Mouse (Mus musculus): ENCODE measurements at regions not wholly inside any gene's neighbourhood (a gene's known extent, or its start where the extent isn't known, plus 50 kb on each side); places are given as distances from the start of the nearest gene placed in this dataset.

DNA sequence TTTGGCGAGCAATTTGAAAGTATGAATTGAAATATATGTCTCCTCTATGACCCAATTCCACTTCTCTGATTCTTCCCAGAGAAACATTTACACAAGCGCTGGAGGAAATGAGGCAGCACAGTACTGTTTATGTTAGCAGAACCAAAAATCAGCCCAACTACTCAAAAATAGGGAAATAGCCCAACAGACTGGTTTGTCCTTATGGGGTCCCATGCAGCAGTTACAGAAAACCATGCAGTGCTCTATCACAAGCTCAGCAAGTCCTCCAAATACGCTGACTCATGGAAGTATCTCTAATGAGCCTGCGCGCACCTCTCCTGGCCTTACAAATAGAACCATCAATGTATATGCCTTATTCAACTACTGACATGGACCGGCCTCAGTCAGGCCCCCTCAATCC is 55.4 kb upstream of the Enpp6 start:
- TF ChIP-seq CTCF (IDR thresholded peaks at IDR 0.05; ENCODE audit: borderline replicate concordance, extremely low read depth, insufficient read depth, insufficient read length) (no peak), POLR2A (IDR thresholded peaks at IDR 0.05; ENCODE audit: borderline replicate concordance, extremely low read depth, insufficient read depth, insufficient read length, poor library complexity, severe bottlenecking) (no peak)
